Mouse (Mus musculus) macrophage (primary cell): ENCODE results near the gene Tenm2. TPM values are rescaled to one million over a fixed set of nuclear protein-coding genes. Genes with fewer than 3 reads are reported as not detected.

Experiments
- H3K27ac ChIP-seq: fragments of 350-480 bp; formaldehyde crosslinking; 2 replicates; pipeline ENCODE4 v1.9.0; 2021
- H3K36me3 ChIP-seq: fragments of 350-480 bp; formaldehyde crosslinking; 2 replicates; pipeline ENCODE4 v1.9.0; 2021; ENCODE audit errors: inconsistent target
- H3K4me3 ChIP-seq: fragments of 350-480 bp; formaldehyde crosslinking; 2 replicates; pipeline ENCODE4 v1.9.0; 2021; ENCODE audit errors: inconsistent target
- H3K79me2 ChIP-seq: fragments of 350-480 bp; formaldehyde crosslinking; 2 replicates; pipeline ENCODE4 v1.9.0; 2021; ENCODE audit errors: inconsistent target
- WGBS: methylation state at CpG from one replicate; pipeline ENCODE4 v1.1.7; 2026; ENCODE audit warnings: inconsistent platforms; ENCODE audit not compliant: missing documents; 5-methylcytosine and 5-hydroxymethylcytosine counted together
- polyA plus RNA-seq: library from polyadenylated mRNA; stranded (reverse); fragments of 250-400 nt; gene quantifications from 3 replicates; pipeline ENCODE4 v1.2.4, GENCODE M21; 2018; ENCODE audit warnings: inconsistent platforms

Tenm2 gene
- polyA plus RNA-seq, 1 experiment from 2014 or later, result not detected

DNA sequence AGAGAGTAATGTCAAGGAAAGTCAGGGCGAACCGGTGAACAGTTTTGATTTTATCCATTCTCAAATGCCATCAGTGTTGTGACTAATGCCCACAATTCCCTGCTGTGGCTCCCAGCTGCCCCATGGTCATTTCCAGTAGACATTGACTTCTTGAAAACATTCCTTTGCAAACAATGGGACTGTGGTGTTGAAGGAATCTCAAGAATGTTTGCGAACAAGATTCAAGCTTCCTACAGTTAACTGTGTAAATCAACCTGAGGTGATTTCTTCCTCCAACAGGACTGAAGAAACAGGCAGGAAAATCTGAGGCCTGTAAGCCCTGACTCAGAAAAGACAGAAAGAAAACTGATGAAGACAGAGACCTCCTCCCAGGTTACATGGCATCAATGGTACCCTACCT lies 196.5 kb downstream of the Tenm2 start:
- Histone ChIP-seq H3K79me2 (no peaks in the 10 kb centered on the region), H3K27ac (no peak overlapping the region), H3K36me3 (no peaks in the 10 kb centered on the region), H3K4me3 (no peak overlapping the region)
- WGBS, result 48% methylated on average over 3 of the region's 3 CpGs

DNA sequence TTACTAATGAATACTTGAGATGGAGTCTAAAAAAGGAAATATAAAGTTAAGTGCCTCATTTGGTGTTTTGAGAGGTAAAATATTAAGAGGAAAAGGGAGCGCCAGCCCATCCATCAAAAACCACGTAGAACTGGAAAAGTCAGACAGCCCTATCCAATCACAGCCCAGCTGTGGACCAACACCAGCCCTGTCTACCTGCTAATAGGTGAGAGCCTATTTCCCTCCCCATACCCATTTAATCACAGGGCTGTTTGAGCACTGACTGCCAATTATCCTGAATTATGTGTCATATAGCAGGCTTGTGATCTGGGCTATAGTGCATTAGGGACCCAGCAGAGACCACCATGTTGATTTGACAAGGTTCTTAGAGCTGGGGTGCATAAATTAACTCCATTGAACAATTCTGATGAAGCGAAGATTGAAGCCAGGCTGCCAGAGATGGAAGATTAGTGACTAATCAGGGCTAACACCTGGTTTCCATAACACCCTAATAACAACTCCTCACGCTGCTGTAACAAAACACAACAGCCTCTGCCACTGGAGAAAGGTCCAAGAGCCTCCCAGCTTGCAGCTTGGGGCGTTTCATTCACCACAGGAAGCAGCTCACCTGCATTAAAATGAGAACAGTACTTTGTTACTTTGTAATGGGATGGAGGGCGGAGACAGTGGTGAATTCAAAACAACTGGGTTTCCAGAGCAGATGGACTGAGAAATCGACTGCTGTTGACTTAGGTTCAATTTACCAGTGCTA lies 204.3 kb downstream of the Tenm2 start:
- Histone ChIP-seq H3K79me2 (no peaks in the 10 kb centered on the region), H3K4me3 (no peak overlapping the region), H3K27ac (no peak overlapping the region), H3K36me3 (no peaks in the 10 kb centered on the region)
- WGBS, result 56% methylated on average over 7 of the region's 7 CpGs

DNA sequence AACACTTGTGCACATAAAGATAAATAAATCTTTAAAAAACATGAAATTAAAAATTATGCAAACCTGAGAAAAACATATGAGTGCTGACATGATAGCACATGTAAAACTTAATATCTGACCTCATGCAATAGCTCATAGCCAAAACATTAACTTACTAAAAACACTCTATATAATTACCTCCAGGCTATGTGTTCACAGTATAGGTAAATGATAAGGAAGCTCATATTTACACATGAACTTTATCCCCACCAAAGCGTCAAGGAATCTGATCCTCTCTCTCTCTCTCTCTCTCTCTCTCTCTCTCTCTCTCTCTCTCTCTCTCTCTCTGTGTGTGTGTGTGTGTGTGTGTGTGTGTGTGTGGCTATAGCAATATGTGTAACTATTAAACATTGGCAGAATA lies 223.9 kb downstream of the Tenm2 start:
- no peak overlapping the region for H3K27ac ChIP-seq
- WGBS, result 100% methylated on average over 1 of the region's 1 CpGs
- no peak overlapping the region for H3K4me3 ChIP-seq
- H3K36me3 ChIP-seq, result no peaks in the 10 kb centered on the region
- no peaks in the 10 kb centered on the region for H3K79me2 ChIP-seq

DNA sequence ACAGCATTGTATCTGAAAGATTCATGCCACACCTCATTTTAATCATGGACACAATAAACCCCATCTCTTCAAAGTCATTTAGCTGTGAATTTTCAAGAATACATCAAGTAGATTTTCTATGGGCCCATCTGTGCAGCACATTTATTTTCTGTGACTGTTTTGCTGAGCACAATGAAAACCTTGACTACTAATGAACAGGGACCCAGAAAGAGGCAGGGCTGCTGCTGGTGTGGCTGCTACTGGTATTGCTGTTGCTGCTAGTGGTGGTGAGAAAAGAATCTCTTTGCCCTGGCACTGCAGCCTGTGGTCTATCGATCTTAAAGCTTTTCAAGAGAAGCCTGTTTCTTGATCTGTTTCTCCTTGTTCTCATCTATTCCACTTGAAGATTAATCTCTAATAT lies 226.5 kb downstream of the Tenm2 start:
- 94% methylated on average over 1 of the region's 1 CpGs for WGBS
- Histone ChIP-seq H3K79me2 (no peaks in the 10 kb centered on the region), H3K27ac (no peak overlapping the region), H3K36me3 (no peaks in the 10 kb centered on the region), H3K4me3 (no peak overlapping the region)

DNA sequence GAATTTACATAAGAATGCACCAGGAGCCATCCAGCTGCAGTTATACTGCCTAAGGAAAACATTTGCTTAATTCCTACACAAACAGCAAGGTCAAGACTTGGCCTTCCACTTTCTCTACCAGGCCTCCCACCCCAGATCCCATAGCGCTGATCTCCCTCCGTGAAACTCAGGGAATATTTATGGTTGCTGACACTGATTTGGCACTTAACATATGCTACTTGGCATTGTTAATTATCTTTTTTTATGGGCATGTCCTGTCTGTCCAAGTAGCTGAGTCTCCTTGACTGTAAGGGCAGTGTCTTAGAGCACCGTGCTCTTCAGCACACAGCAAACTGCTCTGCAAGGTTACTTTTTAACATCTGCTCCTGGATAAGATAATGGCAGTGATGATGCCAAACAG lies 238.1 kb downstream of the Tenm2 start:
- 85% methylated on average over 3 of the region's 3 CpGs for WGBS
- Histone ChIP-seq H3K36me3 (no peaks in the 10 kb centered on the region), H3K79me2 (no peaks in the 10 kb centered on the region), H3K27ac (no peak overlapping the region), H3K4me3 (no peak overlapping the region)

DNA sequence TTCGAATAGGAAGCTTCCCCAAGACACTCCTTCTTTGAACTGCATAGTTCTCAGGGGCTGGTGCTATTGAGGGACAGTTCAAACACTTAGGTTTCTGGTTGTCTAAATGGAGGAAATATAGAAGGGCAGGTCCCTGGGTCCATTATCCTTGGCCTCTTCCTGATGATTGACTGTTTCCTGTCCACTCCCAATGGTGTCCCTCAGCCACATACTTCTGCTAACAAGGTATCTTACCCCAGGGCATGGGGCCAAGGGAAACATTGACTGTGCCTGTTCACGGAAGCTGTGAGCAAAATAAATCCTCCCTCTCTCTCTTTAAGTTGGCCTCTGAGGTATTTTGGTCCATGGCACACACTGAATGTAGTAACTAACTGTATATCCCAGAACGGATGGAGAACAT lies 244.9 kb downstream of the Tenm2 start:
- WGBS, result 74% methylated on average over 3 of the region's 3 CpGs

DNA sequence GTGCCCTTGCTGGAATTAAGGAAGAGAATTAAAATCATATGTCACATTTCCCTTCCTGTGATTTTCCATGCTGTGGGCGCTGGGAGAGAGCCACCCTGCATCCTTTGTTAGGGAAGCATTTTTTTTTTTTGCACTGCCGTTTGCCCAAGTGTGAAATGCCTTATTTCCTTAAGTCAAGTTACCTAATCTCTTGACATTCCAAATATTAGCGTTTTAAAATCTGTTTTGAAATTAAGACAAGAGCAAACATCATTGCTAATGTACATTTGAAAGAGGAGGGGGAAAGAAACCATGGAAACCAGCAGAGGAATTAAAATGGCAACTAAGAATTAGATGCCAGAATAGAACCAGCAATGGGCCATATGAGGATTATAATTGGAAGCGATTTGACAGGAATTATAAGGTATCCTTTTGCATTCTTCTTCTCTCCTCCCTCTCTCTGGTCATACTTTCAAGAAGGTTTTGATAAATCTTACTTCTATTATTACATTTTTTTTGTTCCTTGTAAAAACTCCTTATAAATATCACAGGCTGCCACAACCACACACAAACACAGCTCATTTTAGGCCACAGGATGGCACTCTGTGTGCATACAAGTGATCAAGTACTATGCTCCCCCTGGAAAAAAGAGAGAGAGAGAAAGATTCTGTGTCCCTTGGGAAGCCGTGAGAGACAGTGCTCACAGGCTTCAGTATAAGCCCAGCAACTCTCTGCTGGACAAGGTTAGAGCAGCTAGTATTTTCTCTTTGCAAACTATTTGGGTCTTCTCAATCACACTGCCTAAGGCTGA lies 246.8 kb downstream of the Tenm2 start:
- no peaks in the 10 kb centered on the region for H3K79me2 ChIP-seq
- H3K36me3 ChIP-seq, result no peaks in the 10 kb centered on the region
- no peak overlapping the region for H3K4me3 ChIP-seq
- 70% methylated on average over 5 of the region's 5 CpGs for WGBS
- no peak overlapping the region for H3K27ac ChIP-seq

More for the DNA sequence above, 244.9 kb downstream of the Tenm2 start:
- Histone ChIP-seq H3K79me2 (no peaks in the 10 kb centered on the region), H3K4me3 (no peak overlapping the region), H3K36me3 (no peaks in the 10 kb centered on the region), H3K27ac (no peak overlapping the region)

DNA sequence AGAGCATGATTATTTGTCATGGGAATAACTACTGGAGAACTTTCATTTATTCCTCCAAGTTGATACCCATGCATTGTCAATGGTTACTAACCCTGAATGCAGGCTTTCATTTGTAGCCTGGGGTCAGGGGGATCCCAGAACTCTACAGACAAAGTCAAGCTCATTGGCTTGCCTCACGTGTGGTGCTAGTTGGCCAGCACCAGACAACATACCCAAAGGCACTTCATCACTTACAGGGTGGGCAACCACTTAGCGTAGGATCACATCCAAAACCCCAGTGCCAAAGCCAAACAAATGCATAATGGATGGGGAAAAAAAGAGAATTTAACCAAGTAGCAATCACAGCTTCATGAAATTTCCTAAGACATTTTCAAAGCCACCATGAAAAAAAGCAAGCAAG lies 261.6 kb downstream of the Tenm2 start:
- no peak overlapping the region for H3K4me3 ChIP-seq
- WGBS, result 78% methylated on average over 1 of the region's 2 CpGs
- no peaks in the 10 kb centered on the region for H3K79me2 ChIP-seq
- H3K27ac ChIP-seq, result no peak overlapping the region
- H3K36me3 ChIP-seq, result no peaks in the 10 kb centered on the region

DNA sequence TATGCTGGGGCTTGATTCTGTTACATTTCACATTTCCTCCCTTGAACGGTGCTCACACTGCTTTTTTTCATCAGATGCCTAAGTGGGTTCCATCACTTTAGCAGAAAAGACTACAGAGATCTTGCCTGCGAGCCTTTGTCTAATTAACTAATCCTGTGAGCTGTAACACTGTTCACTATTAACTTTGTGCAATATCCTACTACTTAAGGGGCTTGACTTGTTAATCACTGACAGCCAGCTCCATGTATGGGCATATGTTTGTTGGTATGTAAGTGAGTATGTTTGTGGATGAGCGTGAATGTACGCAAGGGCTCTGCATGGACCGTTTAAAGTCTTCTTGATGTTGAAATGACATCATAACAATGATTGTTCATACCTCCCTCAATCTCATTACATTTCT lies 277.7 kb downstream of the Tenm2 start:
- no peak overlapping the region for H3K4me3 ChIP-seq
- no peaks in the 10 kb centered on the region for H3K79me2 ChIP-seq
- no peaks in the 10 kb centered on the region for H3K36me3 ChIP-seq
- 83% methylated on average over 5 of the region's 5 CpGs for WGBS
- H3K27ac ChIP-seq, result no peak overlapping the region

DNA sequence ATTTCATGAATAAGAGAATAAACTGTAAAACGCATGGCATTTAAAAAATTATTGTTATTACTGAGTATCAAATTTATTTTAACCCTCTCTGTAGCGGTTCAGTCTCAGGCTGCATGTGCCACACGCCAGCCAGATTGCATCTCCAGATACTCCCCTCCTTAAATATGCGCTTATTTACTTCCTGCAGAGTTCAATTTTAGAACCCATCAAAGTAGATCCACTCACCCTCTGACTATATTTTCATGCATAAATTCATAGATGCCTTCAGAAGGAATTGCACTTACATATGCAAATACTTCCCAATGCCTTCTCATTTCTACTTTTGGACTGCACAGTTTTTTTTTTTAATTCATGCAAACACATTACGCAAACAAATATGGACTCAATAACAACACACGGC lies 294.3 kb downstream of the Tenm2 start:
- H3K27ac ChIP-seq, result no peak overlapping the region
- WGBS, result 96% methylated on average over 6 of the region's 6 CpGs

DNA sequence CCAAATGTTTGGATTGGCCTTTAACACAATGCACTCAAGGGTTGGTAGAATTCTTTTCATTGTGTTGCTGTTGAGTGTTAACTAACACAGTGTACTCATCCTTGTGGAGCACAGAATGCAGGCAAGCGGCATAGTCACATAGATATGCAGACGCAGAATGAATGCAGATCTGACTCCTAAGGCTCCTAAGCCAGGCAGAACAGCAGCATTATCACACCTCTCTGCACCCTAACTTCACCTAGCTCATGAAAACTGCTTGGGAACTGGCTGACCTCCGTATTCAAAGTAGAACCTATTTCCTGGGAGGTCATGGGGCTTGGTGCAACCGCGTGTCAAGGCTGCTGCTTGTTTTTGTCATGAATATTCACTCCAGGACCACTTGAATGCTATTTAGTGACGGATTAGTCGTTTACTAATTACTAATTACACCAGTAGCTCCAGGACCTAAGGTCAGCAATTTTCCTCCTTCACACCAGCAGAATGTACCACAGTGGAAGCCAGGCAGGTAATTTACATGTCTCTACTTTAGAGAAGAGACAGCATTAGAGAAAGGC lies 295.1 kb downstream of the Tenm2 start:
- 65% methylated on average over 7 of the region's 7 CpGs for WGBS
- H3K79me2 ChIP-seq, result no peaks in the 10 kb centered on the region
- no peak overlapping the region for H3K27ac ChIP-seq
- H3K36me3 ChIP-seq, result no peaks in the 10 kb centered on the region
- H3K4me3 ChIP-seq, result no peak overlapping the region

More for the DNA sequence above, 294.3 kb downstream of the Tenm2 start:
- H3K4me3 ChIP-seq, result no peak overlapping the region
- H3K79me2 ChIP-seq, result no peaks in the 10 kb centered on the region
- H3K36me3 ChIP-seq, result no peaks in the 10 kb centered on the region

DNA sequence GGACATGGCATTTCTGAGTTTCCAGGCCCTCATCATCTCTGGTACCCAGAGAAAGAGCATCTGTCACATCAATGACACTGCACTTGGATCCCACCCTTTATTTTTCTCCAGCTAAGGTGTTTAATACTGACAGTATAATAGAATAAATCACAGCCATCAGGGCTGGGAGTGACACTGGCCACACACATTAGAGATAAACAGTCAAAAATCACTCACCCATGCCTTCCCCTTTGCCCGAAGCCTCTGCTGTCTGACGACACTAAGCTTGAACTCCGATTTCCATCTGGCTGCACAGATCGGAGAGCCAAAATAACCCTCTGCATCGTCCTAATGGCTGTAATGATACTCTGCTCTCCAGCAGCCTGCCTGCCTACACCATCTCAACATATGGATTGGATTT lies 305.9 kb downstream of the Tenm2 start:
- Histone ChIP-seq H3K79me2 (no peaks in the 10 kb centered on the region), H3K4me3 (no peak overlapping the region), H3K36me3 (no peaks in the 10 kb centered on the region), H3K27ac (no peak overlapping the region)
- 84% methylated on average over 5 of the region's 5 CpGs for WGBS

DNA sequence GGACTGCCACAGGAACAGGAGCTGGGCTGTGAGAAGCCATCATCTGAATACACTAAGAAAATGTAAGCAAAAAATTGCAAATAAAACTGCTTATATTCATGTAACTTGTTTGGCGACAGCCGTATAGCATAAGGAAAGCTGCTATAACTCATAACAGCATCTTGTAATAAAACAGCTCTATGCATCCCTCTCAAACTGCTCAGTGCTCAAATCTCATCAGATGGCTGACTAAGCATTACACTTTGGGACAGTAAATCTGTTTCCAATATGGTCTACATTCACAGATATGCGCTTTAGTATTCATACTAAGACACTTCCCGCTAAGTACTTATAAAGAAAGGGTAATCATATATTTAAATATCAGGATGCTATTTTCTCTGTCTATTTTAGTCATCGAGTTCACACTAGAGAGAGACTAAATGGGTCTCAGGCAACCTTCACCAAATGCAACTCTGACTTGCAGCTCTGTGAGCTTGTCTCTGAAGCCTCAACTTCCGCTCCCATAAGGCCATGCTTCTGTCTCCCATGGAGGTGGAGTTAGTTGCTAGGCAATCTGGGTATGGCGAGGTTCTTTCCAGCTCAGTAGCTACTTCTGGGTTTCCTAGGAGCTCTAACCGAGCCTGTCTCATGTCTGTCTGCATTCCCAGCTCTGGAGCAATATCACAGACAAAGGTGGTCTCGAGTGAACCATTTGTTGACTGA lies 308.9 kb downstream of the Tenm2 start:
- 86% methylated on average over 9 of the region's 9 CpGs for WGBS
- Histone ChIP-seq H3K36me3 (no peaks in the 10 kb centered on the region), H3K27ac (no peak overlapping the region), H3K79me2 (no peaks in the 10 kb centered on the region), H3K4me3 (no peak overlapping the region)

DNA sequence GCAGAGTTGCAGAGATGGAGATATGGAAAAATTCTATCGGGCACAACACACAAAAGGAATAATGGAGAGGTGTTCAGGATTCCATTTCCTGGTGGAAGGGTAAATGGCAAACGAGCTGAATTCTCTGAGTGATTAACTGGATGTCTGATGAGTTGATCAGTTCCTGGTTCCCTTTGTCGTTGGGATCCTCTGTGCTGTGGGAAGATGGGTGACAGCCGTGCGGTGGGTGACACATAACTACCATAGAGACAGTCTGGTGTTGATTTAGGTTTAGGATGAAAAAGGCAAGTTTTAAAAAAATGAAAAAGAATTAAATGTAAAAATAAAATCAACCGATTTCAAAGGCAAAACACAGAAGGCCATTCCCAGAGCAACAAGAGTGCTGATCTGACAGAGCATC lies 316.5 kb downstream of the Tenm2 start:
- Histone ChIP-seq H3K4me3 (no peak overlapping the region), H3K27ac (no peak overlapping the region), H3K79me2 (no peaks in the 10 kb centered on the region), H3K36me3 (no peaks in the 10 kb centered on the region)
- 80% methylated on average over 6 of the region's 6 CpGs for WGBS

DNA sequence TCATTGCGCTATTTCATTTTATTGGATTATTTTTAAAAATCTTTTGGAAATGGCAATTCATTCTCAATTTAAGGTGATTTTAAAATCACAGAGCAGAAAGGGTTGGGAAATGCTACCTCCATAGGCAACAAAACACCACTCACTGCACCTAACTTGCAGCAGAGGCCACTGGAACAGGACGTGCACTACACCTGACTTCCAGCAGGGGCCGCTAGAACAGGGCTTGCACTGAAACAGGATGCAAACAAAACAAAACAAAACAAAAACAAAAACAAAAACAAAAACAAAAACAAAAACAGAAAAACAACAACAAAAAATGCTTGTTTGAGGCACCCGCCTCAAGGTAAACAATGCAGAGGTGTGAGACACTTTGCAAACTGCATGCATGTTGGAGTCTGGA lies 324.4 kb downstream of the Tenm2 start:
- Histone ChIP-seq H3K4me3 (no peak overlapping the region), H3K36me3 (no peaks in the 10 kb centered on the region), H3K27ac (no peak overlapping the region), H3K79me2 (no peaks in the 10 kb centered on the region)
- WGBS, result 81% methylated on average over 4 of the region's 4 CpGs
